Mouse (Mus musculus): ENCODE results near the gene Cars2.
"Not testable (repeated sequence)": the region's sequence is repeated elsewhere in the genome, so short reads cannot be mapped to it uniquely, and the experiment has no call there.

Gene Cars2

DNA sequence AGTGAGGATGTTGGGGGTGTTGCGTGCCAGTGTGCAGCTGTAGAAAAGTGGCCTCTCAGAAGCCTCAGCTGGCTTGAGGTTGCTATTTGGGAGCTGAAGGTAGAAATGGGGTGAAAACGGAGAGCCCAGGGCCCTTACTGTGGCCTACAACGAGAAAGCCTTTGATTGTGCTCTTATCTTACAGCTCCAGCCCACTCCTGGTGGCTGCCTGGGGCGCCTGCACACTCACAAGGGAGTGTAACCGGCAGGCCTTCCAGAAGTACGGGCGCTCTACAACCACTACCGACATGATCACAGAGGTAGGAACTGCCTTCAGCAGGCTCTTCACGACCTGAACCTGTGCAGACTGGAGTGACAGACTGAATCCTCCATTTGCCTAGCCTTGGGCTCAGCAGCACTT is 37.9 kb downstream of the Cars2 start:
- in situ Hi-C loops (cut with MseI, MboI): no loop called here

DNA sequence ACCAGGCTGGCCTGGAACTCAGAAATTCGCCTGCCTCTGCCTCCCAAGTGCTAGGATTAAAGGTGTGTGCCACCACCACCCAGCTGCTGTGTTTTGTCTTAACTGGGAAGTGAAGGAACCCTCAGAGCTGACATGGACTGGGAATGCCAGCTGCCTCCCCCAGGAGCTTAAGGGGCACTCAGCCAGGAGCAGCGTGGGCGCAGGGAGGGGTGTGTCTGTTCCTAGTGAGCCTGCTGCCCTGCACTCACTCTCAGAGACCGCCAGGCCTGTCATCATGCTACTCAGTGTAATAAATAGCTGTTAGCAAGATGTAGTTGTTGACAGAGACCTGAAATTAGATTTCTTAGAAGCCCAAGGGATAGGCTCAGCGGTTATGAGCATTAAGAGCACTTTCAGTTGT is 39.6 kb downstream of the Cars2 start:
- in situ Hi-C loops (cut with MseI, MboI): no loop called here

DNA sequence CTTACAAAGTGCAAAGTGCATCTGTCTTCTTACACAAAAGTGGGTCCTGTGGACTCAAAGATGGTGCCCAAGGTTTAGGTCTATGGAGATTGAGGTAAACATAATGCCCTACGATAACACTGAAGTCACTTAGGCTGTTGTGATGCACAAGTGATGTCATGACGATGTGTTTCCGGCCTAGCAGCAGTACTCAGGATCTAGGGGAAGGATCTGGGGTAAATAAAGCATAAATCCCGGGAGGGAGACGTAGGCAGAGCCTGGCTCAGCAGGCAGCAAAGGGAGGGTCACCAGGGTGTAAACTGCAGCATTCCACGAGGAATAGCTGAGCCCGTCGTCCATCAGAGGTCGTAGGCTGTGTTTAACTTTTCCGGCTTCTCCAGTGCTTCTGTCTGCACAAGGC is 41.7 kb downstream of the Cars2 start:
- in situ Hi-C loops (cut with MseI, MboI): no loop called here

DNA sequence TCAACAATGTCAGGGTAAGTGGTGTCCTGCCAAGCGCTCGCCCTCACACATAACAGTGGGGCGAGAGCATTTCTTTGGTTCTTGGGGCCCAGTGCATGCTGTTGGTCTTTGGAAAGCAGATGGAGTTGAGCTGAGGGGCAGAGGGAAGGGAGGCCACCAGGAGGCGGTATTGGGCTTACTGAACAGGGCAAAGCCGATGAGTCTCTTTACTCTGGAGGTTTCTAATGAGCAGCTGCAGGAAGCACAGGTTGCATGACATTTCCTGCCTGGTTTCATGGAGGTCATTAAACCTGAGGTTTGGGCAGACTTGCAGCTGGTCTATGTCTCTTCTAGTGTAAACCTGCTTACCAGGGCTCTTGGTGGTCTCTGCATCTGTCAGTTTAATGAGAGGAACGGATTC is 43.8 kb downstream of the Cars2 start:
- in situ Hi-C loops (cut with MseI, MboI): no loop called here

DNA sequence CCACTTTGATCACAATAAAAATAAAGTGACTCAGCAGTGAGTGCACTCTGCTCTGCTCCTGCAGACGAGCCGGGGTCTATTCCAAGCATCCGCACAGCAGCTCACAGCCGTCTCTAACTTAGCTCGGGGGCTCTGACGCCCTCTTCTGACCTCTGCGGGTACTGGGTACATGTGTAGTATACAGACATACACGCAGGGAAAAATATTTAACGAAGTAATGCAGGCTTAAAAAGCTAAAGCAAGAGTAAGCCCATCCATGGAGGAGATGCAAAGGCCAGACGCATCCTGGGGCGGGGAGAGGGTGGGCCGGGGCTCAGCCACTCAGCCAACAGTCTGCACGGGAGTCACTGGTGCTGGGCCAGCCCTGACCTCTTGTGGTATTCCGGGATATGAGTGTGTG is 44.5 kb downstream of the Cars2 start:
- in situ Hi-C loops (cut with MseI, MboI): no loop called here

DNA sequence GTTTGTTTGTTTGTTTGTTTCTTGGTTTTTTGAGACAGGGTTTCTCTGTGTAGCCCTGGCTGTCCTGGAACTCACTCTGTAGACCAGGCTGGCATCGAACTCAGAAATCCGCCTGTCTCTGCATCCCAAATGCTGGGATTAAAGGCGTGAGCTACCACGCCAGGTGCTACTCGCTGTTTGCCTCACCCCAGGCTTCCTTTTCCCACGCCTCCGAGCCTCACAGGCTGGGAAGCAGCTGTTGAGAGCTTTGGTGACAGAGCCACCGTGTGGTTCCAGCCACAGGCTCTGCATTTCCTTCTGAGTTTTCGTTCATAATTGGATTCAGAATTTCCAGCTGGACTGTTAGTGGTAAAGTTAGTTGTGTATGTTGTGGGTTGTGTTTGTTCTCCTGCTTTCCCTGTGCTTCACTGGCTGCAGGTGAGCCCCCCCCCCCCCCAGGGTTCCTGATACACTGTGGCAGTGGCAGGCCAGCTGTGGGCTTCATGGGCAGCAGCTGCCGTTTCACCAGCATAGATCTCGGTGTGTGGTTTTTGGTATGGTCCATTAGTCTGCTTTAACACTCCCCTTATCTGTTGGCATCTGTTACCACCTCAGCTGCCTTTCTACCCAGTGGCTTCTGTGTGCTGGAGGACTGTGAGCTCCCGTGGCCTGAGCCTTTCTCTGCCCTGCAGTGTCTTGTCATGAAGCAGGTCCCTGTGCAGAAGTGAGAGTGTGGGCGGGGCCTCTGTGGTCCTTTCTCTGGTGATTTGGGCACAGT is 46.9 kb downstream of the Cars2 start:
- in situ Hi-C loops (cut with MseI, MboI): no loop called here

DNA sequence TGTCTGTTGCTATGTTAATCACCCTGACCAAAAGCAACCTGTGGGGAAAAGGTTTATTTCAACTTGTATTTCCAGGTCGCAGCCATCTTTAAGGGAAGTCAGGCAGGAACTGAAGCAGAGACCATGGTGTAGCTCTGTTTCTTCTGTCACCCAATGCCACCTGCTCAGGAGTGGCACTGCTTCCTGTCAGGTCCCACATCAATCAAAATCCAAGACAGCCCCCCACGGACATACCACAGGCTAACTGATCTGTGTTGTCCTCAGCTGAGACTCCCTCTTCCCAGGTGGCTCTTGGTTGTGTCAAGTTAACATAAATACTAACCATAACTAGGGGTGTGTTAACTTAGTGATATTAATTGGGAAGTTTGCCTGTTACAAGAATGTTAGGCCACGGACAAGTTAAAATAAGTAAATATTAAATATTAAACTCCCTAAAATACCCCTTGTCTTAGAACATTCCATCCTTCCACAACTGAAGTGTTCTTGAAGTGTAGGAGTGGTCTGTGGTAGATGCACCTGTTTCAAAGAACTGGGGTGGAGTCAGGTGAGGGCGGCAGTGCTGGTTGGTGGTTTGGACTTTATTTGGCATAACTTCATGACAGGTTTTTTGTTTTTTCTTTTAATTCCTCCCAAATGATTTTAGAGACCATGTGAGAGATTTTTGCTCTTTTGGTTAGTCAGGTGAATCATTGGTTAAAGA is 51.6 kb downstream of the Cars2 start:
- in situ Hi-C loops (cut with MseI, MboI): no loop called here

DNA sequence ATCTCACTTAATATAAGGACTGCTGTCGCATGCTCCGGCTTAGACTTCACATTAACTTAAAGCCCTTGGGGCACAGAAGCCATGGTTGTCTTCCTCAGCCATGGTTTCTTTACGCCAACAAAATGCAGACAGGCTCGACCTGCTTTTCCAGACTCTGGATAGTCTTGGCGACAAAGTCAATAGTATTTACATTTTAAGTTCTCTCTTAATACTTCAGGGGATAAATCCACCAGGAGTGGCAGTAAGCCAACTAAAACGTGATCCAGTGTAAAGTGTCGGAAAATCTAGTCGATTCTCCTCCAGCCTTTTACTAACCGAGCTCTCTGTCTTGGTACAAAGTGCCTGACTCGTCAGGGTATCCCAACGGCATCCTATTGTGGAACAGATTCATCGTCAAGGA is 52.3 kb downstream of the Cars2 start:
- in situ Hi-C loops (cut with MseI, MboI): no loop called here

DNA sequence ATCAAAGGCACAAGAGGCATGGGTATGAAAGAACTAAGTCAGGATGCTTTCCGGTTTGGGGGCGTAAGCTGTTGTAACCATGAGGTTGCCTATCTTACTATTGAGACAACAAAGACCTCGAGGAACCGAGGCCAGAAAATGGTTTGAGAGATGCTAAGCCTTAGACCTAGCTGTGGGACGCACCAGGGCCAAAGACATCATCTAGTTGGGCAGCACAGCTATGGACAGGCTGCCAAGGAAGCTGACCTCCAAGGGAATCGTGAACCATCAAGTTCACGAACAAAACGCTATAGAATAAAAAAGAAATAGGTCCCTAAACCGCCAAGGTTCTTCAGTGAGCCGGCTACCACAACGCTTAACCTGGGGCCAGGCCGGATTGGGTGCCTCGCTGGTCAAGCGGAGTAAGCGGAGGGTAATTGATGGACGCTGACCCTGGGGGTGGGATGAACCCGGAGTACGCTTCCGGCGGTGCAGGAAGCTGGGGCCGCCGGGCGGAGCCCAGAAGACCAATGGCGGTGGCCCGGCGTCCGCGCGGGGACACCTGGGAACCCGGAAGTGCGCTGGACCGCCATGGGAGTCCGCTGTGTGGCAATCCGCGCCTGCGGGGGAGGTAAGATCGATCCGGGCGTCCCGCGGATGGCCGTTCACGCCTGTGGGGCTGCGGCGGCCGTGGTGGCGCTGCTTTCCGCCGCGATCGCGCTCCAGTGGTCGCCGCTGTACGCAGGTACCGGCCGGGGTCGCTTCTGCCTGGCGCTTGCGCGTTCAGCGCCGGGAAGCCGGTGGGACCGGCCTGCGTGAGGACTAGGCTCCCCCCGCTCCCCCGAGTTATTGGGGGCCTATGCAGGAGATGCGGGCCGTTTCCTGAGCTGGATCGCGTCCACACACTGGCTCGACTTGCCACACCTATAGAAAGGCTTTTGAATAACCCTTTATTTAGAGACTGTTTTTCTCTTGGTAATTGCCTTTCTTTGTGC is 53.3 kb downstream of the Cars2 start, which contains the start of gene Naxd:
Naxd (plus strand) TSS at position 490 of the 974 bp plus-strand sequence.
- in situ Hi-C loops (cut with MseI, MboI): no loop called here

DNA sequence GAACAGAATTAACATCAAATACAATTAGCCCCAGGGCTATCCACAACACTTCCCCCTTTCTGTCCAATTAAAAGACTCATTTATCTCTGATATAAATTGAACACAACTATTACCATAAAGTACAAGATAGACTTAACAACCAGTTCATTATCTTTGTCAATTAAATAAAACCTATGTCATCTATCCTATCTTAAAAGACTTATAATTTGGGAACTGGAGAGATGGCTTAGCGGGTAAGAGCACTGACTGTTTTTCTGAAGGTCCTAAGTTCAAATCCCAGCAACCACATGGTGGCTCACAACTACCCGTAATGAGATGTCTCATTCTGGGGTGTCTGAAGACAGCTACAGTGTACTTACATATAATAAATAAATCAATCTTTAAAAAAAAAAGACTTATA is 58.2 kb downstream of the Cars2 start:
- in situ Hi-C loops (cut with MseI, MboI): not testable (repeated sequence)

DNA sequence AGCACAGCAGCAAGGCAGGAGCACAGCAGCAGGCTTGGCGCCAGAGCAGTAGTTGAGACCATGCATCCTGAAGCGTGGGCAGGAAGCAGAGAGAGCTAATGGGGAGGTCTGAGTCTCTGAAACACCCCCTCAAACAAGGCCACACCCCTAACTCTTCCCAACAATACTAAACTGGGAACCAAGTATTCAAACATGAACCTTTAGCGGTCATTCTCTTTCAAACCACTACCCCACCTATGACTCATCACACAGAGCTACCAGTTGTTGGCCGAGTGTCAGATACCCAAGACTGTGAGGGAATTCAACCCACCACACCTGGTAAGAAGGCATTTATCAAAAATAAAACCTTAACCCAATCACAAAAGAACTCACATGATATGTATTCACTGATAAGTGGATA is 63.4 kb downstream of the Cars2 start:
- in situ Hi-C loops (cut with MseI, MboI): no loop called here

DNA sequence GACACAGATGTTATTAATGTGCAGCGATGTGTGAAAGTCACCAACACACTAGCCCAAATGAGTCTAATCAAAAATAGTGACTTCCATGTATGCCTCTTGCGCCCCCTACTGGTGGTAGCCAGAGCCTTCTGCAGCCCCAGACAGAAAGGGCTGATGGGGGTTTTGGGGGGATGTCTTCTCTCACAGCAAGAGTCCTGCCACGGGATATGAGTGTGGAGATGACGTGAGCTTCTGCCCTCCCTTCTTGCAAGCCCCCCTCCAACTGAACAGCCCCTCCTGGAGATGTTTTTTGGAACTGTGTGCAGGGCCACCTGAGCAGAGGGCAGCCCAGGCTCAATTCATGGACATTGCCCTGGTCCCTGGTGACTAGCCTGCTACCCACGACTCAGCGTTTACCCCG is 64.4 kb downstream of the Cars2 start:
- in situ Hi-C loops (cut with MseI, MboI): no loop called here

DNA sequence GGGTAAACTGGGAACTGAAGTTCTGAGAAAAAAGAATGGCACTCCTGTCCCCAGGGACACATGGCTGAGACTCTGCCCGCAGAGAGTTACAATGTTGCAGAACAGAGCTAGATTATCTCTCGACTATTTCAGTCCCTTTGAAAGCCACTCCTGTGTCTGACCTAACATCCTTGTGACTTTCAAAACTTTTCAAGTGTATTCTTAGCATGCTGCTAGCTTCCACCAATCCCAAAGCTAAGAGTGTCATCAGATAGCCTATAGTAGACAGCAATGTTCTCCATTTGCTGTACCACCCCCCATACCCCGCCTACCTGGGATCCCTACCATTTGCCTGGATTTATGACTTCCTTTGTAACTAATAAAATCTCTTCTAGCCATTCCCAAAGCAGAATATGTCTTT is 68.0 kb downstream of the Cars2 start:
- in situ Hi-C loops (cut with MseI, MboI): no loop called here

DNA sequence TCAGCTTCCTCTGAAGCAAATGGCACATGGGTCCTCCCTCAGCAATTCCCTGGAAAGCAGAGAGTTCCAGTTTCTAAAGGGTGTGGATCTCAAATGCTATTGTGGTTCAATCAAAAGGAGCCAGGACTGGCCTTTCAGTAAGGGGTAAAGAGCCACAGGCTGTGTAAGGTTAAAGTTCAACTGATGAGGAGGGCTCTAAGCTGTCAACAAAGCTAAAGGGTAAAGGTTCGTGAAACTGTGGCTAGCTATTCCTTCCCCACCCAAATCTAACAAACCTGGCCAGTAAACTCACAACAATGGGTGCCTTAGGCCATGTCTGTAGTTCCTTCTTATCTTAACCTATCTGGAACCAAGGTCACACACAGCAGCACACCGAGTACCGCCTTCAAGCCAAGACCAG is 68.7 kb downstream of the Cars2 start:
- in situ Hi-C loops (cut with MseI, MboI): no loop called here

DNA sequence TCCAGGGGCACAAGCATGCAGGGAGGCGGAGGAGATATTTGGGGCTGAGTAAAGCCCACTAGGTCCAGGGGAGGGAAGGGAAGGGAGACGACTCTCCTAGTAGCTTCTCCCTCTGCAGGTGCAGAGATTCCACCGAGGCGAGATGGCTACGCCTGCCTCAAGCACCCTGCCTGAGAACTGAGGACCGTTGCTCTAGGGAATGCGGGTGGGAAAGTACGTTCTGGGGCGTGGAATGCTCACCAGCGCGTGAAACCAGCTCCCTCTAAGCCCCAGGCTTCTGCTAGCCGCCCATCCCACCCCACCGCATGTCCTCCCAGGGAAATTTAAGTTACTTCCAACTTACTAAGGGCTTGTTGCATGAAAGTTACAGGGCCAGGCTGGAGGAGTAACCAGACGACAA is 71.0 kb downstream of the Cars2 start:
- in situ Hi-C loops (cut with MseI, MboI): no loop called here

DNA sequence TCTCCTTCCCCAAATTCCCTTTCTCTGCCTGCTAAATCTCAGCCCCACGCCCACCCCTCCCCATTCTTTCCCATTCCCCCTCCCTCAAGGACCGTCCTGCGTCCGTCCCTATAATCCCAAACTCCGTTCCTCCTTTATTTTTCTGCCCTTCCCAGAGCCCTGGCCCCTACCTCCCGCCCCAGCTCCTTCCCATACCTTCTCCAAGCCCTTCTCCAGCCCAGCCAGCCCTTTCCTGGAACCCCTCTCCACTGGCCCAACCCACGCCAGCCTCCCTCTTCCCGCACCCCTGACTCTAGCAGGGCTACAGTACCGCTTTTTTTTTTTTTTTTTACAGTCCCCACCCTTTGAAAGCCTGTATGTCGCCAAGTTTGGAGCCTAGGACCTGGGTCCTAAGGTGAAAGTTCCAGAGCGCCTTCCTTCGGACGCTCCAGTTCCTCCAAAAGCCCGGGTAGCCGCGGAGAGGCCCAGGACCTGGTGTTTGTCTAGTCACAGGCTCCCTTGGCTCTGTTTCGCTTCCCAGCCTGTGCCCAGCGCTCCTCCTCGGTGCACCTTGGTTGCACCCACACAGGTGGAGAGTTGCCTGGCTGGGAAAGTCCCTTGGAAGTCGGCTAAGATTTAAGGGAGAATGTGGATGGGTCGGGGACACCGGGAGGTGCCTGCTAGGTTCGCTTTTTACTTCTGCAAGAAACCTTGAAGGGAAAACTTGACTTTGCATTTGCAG is 71.6 kb downstream of the Cars2 start:
- in situ Hi-C loops (cut with MseI, MboI): no loop called here

DNA sequence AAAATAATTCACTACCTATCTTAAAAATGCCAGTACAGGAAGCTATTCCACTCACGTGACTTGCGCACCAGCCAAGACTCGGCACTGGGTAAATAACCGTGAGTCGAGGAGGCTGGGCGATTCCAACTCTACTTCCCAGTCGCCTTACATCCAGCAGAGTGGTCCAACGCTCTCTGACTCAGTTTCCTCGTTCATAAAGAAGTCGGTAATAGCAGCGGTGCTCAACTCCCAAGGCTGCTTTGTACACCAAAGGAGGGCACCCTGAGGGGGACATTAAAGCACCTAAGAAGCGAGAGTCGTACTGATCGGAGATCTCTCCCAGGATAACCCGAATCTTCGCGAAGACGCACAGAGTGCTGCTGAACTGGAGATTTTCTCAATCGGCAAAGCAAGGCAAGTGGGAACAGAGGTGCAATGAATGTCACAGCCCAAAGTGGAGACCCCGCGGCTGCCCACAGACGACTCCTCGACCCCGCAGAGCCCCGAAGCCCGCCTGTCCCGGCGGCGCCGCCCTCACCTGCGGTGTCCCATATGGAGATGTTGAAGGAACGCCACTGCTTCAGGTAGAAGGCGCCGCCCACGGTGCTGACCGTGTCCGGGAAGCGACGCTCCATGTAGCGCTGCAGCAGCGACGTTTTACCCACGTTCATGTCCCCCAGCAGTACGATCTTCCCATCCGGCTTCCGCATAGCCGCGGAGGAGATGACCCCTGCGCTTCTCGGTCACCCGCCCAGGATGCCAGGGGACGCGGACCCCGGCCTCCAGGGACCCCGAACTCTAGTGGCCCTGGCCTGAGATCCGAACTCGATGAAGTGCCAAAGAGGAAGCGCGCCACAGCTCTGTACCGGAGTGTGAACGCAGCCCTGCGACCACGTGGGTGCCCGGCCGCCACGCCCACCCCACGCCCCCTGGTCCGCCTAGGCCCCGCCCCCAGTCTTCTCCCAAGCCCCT is 72.5 kb downstream of the Cars2 start, which contains the start of gene Rab20:
Rab20 (minus strand) TSS at position 900 of the 951 bp plus-strand sequence.
- in situ Hi-C loops (cut with MseI, MboI): no loop called here

DNA sequence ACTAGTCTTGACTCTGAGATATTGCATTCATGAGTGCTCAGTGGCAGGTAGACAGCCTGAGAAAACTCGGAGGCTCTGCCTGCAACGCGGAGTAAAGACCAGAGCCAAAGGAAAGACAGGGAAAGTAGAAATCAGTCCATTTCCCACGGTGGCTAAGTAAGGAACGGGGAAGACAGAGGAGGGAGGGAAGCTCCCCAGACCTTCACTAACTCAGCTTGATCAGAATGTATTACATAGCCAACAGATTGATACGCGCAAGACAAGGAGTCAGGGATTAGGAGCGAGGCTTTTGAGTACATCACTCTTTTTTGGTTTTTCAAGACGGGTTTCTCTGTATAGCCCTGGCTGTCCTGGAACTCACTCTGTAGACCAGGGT is 73.4 kb downstream of the Cars2 start:
- in situ Hi-C loops (cut with MseI, MboI): no loop called here

DNA sequence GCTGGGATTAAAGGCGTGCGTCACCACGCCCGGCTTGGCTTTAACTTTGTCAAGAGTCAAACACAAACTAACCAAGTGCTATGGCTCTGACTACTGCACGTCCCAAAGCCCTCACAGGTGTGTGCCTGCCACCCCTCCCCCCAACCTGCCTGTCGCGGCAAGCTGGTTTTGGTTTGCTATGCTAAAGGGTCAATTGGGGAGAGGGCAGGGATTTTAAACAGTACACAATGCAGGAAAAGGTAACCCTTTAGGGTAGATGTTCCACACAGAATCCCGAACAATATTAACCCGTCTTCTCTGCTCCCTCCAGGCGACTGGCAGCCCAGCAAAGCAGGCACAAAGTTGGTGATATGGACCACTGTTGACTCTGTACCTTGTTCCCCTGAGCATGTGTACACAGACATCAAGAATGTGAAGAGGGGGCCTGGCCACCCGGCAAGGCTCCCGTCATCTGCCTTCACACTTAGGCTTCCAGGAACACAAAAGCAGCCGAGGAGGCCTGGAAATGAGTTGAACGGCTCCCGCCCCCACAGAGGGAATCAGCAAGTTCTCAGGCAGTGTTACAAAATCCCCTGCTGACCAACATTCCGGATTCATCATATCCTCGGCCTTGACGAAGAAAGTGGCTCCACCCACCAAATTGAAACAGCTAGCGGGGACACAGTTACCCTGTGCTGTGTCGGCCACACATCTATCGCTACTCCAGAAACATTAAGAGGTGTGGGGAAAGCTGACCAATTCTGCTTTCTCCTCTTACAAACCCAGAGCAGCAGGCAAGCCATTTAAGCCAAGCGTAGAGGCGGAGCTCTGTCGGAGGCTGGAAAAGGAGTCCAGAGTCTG is 74.0 kb downstream of the Cars2 start:
- in situ Hi-C loops (cut with MseI, MboI): no loop called here
